Mouse (Mus musculus): Measurements from ENCODE around the gene Msi2. TPM values are rescaled to one million over a fixed set of nuclear protein-coding genes. Genes with fewer than 3 reads are reported as not detected.

Gene Msi2
- total and polyA plus RNA-seq, 2 experiments from 2014 or later, result 26.9 to 133 TPM

DNA sequence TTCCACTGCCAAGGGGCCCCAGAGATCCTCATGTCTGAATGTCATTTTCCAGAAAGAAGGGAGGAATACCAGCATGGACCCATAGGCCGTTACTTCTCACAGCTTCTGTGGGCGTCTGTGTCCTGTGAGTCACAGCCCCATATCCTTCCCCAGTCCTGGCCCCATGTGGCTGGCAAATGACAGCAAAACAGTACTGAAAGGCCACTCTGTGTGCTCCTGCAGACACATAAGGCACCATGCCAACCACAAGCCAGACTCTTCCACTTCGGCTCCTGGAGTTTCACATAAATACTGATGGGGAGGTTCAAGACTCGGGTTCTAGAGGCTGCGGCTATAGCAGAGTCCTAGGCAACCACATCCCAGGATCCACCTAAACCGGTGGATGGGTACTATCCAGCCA is 128.7 kb downstream of the Msi2 start:
- no peak for DNase-seq (ENCODE audit: low spot score)
- H3K4me2 ChIP-seq (ENCODE audit: low read depth, low read length, poor library complexity, severe bottlenecking), result no peak overlapping the region
- 79% methylated on average over 6 of the region's 6 CpGs for WGBS
- peaks cover 4% of the 10 kb centered on the region; the same call in 1 of the 2 replicates for H3K36me3 ChIP-seq (ENCODE audit: insufficient read depth, low read length)
- H3K9ac ChIP-seq (replicated peaks; ENCODE audit: low read length, poor library complexity, severe bottlenecking), result no peak overlapping the region
- H3K27me3 ChIP-seq (ENCODE audit: insufficient read depth, low read length), result no peaks in the 10 kb centered on the region
- ATAC-seq (ENCODE audit: low FRiP score), result no peak
- H3K4me3 ChIP-seq (ENCODE audit: low read depth, low read length), result no peak overlapping the region
- H3K9me3 ChIP-seq (ENCODE audit: low read length), result no peaks in the 10 kb centered on the region
- no peak for TF ChIP-seq CTCF (IDR thresholded peaks at IDR 0.05)
- H3K27ac ChIP-seq (ENCODE audit: low read depth, low read length), result peak overlapping the region; percentile 40
- H3K4me1 ChIP-seq (ENCODE audit: insufficient read depth, low read length), result peaks cover 20% of the 10 kb centered on the region; the same call in 1 of the 2 replicates

DNA sequence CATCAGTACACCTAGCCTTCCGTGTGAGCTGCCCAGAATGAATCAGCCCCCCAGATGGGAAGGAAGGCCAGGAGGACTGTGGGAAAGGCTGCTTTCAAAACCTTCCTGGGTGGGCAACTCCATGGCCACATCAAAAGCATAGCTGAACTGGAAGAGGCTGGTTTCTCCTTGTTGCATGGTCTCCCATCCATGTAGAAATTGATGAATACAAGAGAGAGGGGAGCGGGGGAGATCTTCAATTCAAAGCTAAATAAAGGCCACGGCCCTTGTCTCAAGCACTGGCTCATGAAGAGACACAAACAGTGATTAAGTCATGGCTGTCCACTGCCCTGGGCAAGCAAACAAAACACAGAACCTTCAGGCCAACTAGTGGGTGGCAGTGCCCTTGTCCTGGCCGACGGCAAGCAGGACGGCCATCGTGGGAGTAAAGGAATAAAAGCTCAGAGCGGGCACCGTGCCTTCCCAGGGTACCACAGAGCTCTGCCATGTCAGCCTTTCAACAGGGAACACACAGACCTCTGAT is 129.6 kb downstream of the Msi2 start:
- Histone ChIP-seq H3K4me3 (ENCODE audit: low read depth, low read length) (no peak overlapping the region), H3K4me1 (ENCODE audit: insufficient read depth, low read length) (peaks cover 28% of the 10 kb centered on the region; the same call in 1 of the 2 replicates), H3K9ac (replicated peaks; ENCODE audit: low read length, poor library complexity, severe bottlenecking) (no peak overlapping the region), H3K27me3 (ENCODE audit: insufficient read depth, low read length) (no peaks in the 10 kb centered on the region), H3K9me3 (ENCODE audit: low read length) (no peaks in the 10 kb centered on the region), H3K36me3 (ENCODE audit: insufficient read depth, low read length) (peaks cover 4% of the 10 kb centered on the region; the same call in 1 of the 2 replicates), H3K27ac (ENCODE audit: low read depth, low read length) (0 out of 2 replicates have a peak overlapping the region, but pooled peaks have one; percentile 63), H3K4me2 (ENCODE audit: low read depth, low read length, poor library complexity, severe bottlenecking) (no peak overlapping the region)
- no peak for TF ChIP-seq CTCF (IDR thresholded peaks at IDR 0.05)
- ATAC-seq (ENCODE audit: low FRiP score) (peak; percentile 70), DNase-seq (ENCODE audit: low spot score) (peak; percentile 81)
- 44% methylated on average over 9 of the region's 9 CpGs for WGBS

DNA sequence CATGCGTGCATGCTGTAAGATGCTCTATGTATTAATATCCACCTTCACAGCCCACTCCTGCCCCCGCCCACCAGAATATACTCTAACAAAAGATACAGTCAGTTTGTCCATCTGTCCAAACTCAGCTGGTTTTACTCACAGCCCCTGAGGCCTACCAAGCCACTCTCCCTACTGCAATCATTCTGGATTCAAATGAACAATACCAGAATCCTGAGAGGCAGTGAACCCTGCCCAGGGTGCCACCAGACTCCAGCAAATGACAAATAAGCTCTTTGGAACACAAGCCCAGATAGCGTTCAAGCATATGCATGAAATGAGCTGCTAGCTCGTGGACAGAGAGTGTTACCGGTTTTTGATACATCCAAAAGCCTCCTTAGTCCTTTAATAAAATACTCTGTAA is 130.6 kb downstream of the Msi2 start:
- Histone ChIP-seq H3K9ac (replicated peaks; ENCODE audit: low read length, poor library complexity, severe bottlenecking) (no peak overlapping the region), H3K36me3 (ENCODE audit: insufficient read depth, low read length) (peaks cover 4% of the 10 kb centered on the region; the same call in 1 of the 2 replicates), H3K4me3 (ENCODE audit: low read depth, low read length) (no peak overlapping the region), H3K27ac (ENCODE audit: low read depth, low read length) (peak overlapping the region; percentile 63), H3K4me2 (ENCODE audit: low read depth, low read length, poor library complexity, severe bottlenecking) (no peak overlapping the region), H3K27me3 (ENCODE audit: insufficient read depth, low read length) (no peaks in the 10 kb centered on the region), H3K9me3 (ENCODE audit: low read length) (no peaks in the 10 kb centered on the region), H3K4me1 (ENCODE audit: insufficient read depth, low read length) (peaks cover 35% of the 10 kb centered on the region; the same call in 1 of the 2 replicates)
- 40% methylated on average over 5 of the region's 5 CpGs for WGBS
- TF ChIP-seq CTCF (IDR thresholded peaks at IDR 0.05), result no peak
- ATAC-seq (ENCODE audit: low FRiP score) (no peak), DNase-seq (ENCODE audit: low spot score) (no peak)

DNA sequence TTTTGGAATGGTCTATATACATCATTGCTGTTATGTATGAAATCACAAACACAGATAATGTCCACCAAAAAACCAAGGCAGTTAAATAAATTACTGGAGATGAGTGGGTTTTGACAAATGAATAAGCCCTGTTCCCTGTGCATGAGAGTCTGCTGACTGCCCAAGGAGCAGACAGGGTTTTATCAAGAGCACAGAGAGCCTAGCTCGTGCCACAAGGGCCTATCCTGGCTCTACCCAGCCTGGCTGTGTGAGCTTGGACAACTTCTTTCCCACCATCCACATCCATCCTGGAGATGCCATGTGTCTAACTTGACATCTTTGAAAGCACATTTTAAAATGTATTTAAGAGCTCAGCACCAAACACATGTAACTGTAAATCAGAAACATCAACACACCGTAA is 132.4 kb downstream of the Msi2 start:
- Histone ChIP-seq H3K27ac (ENCODE audit: low read depth, low read length) (peak overlapping the region; percentile 76), H3K9ac (replicated peaks; ENCODE audit: low read length, poor library complexity, severe bottlenecking) (no peak overlapping the region), H3K9me3 (ENCODE audit: low read length) (no peaks in the 10 kb centered on the region), H3K27me3 (ENCODE audit: insufficient read depth, low read length) (no peaks in the 10 kb centered on the region), H3K4me2 (ENCODE audit: low read depth, low read length, poor library complexity, severe bottlenecking) (no peak overlapping the region), H3K36me3 (ENCODE audit: insufficient read depth, low read length) (peaks cover 4% of the 10 kb centered on the region; the same call in 1 of the 2 replicates), H3K4me3 (ENCODE audit: low read depth, low read length) (no peak overlapping the region), H3K4me1 (ENCODE audit: insufficient read depth, low read length) (peaks cover 44% of the 10 kb centered on the region)
- 54% methylated on average over 2 of the region's 2 CpGs for WGBS
- TF ChIP-seq CTCF (IDR thresholded peaks at IDR 0.05), result no peak
- ATAC-seq (ENCODE audit: low FRiP score) (no peak), DNase-seq (ENCODE audit: low spot score) (no peak)

DNA sequence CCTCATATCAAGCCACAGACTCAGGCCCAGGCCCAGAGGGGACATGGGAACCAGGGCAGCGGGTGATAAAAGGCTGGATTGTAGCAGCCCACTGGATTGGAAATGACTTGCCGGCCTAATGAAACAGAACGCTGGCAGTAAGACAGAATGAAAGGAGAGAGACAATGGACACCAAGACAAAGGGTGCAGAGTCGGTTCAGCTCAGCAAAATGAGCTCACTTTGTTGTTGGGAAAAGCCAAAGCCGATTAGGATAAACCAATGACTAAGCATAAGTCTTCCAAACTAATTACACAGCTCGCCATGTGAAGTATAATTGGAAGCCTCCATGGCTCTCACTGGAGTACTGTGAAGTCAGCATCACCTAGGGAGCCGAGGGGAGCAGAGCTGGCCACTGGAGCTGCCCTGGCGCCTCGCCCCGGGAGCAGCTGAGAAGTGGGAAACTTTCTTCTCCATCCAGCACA is 133.1 kb downstream of the Msi2 start:
- ATAC-seq (ENCODE audit: low FRiP score), result peak; percentile 47
- Histone ChIP-seq H3K27me3 (ENCODE audit: insufficient read depth, low read length) (no peaks in the 10 kb centered on the region), H3K27ac (ENCODE audit: low read depth, low read length) (peak overlapping the region; percentile 76), H3K4me1 (ENCODE audit: insufficient read depth, low read length) (peaks cover 44% of the 10 kb centered on the region), H3K4me2 (ENCODE audit: low read depth, low read length, poor library complexity, severe bottlenecking) (no peak overlapping the region), H3K36me3 (ENCODE audit: insufficient read depth, low read length) (peaks cover 4% of the 10 kb centered on the region; the same call in 1 of the 2 replicates), H3K4me3 (ENCODE audit: low read depth, low read length) (no peak overlapping the region), H3K9ac (replicated peaks; ENCODE audit: low read length, poor library complexity, severe bottlenecking) (no peak overlapping the region), H3K9me3 (ENCODE audit: low read length) (no peaks in the 10 kb centered on the region)
- DNase-seq (ENCODE audit: low spot score), result peak; percentile 85
- TF ChIP-seq CTCF (IDR thresholded peaks at IDR 0.05), result no peak
- 9% methylated on average over 10 of the region's 10 CpGs for WGBS

DNA sequence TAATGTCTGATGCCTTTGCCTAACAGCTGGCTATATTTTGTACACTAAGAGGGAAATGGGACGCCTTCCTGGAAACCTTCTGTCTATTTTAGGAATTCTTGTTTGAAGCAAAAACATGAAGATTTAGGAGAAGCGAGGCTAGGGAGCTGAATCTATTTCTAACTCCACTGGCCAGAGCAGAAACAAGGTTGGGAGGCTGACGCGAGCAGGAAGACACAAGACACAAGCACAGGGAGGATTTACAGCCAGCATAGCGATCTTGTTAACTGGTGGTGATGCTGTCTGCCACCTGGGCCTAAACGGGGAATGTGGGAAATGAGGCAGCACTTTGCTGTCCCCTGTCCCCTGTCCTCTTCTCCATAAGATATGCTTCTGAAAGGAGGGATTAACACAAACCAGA is 134.4 kb downstream of the Msi2 start:
- H3K4me3 ChIP-seq (ENCODE audit: low read depth, low read length), result no peak overlapping the region
- no peak overlapping the region for H3K4me2 ChIP-seq (ENCODE audit: low read depth, low read length, poor library complexity, severe bottlenecking)
- no peak for TF ChIP-seq CTCF (IDR thresholded peaks at IDR 0.05)
- DNase-seq (ENCODE audit: low spot score), result no peak
- H3K4me1 ChIP-seq (ENCODE audit: insufficient read depth, low read length), result peaks cover 44% of the 10 kb centered on the region
- ATAC-seq (ENCODE audit: low FRiP score), result no peak
- WGBS, result 19% methylated on average over 6 of the region's 6 CpGs
- no peaks in the 10 kb centered on the region for H3K9me3 ChIP-seq (ENCODE audit: low read length)
- H3K9ac ChIP-seq (replicated peaks; ENCODE audit: low read length, poor library complexity, severe bottlenecking), result no peak overlapping the region; the same call in 1 of the 2 replicates
- peak overlapping the region; percentile 76 for H3K27ac ChIP-seq (ENCODE audit: low read depth, low read length)
- H3K36me3 ChIP-seq (ENCODE audit: insufficient read depth, low read length), result no peaks in the 10 kb centered on the region
- H3K27me3 ChIP-seq (ENCODE audit: insufficient read depth, low read length), result no peaks in the 10 kb centered on the region
